Mouse (Mus musculus) megakaryocyte, embryonic 14.5 days (primary cell): ENCODE measurements around the gene Got2.

Experiments
- FLI1 ChIP-seq: IDR thresholded peaks from 2 replicates; pipeline ENCODE4 v1.6.1; 2012; ENCODE audit warnings: low read length, inconsistent platforms, mixed read lengths
- GATA1 ChIP-seq: IDR thresholded peaks from 3 replicates; pipeline ENCODE4 v1.6.1; 2012; ENCODE audit warnings: mixed read lengths, low read length, inconsistent platforms, borderline replicate concordance

DNA sequence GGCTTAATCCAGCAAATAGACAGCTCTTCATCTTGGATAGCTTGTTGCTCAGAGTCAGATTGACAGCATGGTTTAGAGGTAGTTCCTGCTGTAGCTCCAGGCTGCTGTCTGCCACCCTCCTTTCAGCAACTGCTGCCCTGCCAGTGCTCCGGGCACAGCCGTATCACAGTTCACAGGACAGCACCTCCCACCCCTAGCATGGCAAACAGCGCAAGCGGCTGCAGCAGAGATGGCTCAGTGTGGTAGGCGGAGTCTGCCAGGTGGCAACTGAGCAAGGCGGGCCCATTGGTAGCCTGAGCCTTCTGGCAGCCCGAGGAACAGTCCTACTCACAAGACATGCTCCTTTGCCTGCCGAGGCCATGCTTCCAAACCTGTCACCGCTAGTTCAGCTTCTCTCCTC lies 27.8 kb upstream of the Got2 start:
- no peak for TF ChIP-seq GATA1
- TF ChIP-seq FLI1: no peak
